Mouse (Mus musculus) cerebellum, adult 8-10 months (tissue): Measurements from ENCODE around the gene Serpina1a.
"Not testable (repeated sequence)": the region's sequence is repeated elsewhere in the genome, so short reads cannot be mapped to it uniquely, and the experiment has no call there.

Source experiments
- DNase-seq: peaks from one replicate; pipeline ENCODE4 v3.0.0; 2022

Gene Serpina1a

DNA sequence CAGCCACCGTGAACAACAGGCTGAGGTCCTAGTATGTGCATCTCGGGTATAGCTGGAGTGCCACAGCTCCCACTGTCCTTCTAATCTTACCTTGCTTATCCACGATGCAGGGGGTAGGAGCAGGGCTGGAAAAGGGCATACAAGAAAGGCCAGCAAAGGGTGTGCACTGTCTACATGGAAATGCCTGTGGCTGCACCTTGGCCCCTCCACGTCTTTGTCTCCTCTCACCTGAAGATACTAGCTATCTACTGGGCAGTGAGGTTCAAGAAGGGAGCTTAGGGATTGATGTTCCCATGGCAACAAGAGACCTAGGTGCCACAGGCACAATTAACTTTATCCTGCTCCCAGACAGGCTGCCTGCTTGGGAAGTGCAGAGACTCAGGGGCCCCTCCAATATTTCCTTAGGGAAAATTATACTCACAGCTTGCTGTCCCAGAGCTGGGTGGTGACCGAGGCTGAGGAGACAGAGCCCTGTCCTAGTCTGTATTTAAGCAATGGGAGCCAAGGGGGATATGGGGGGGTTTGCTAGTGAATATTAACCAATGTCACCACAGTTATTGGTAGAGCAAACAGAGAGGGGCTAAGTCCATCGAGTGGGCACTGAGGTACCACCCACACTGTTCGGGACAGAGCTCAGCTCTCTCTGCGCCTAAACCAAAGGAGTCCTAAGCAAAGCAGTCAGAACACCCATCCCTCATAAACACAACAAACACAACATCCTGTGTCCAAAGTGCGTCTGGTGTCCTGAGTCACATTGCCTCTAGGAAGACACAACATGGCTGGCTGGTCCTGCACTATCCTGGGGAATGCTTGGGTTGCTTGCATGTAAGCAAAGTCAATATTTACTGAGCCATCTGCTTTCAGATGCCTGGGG, at the start of gene Serpina1a:
Gene Serpina1a (minus strand): TSS at position 462 of the 874 bp plus-strand sequence.
- not testable (repeated sequence) for DNase-seq

DNA sequence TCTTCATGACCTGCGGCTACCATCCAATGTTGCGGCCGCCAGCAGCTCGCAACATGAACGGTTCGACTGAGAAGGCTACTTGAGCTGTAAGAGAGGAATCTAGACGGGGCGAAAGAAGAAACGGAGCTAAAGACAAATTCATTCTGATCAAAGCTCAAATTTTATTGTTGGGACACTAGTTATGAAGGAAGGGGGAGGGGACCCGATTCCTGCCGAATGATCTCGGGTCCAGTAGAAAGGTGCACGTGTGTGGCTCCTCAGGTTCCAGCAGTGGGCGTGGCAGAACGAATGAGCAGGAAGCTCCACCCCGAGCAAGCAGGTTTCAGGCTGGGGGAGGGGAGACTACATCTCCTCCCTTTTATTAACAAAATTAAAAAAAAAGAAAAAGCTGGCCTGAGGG, 45.8 kb upstream of the Serpina1a start:
- not testable (repeated sequence) for DNase-seq

DNA sequence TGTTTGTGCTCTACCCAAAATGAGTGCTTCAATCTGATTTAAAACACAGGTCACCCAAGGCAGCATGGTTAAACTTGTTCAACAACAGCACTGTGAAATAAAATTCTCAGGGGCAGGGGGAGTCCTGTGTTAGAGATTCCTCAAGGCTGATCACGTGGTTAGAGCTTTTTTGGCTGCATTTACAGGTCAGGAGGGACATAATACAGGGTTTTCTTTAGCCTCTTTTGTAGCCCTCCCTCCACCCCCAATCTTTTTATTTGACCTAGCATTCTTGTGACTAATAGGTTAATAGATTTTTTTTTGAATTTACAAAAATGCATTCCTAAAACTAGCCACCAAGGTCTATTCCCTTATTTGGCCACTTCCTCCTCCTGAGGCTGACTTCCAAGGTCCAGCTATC, 44.4 kb upstream of the Serpina1a start:
- not testable (repeated sequence) for DNase-seq

DNA sequence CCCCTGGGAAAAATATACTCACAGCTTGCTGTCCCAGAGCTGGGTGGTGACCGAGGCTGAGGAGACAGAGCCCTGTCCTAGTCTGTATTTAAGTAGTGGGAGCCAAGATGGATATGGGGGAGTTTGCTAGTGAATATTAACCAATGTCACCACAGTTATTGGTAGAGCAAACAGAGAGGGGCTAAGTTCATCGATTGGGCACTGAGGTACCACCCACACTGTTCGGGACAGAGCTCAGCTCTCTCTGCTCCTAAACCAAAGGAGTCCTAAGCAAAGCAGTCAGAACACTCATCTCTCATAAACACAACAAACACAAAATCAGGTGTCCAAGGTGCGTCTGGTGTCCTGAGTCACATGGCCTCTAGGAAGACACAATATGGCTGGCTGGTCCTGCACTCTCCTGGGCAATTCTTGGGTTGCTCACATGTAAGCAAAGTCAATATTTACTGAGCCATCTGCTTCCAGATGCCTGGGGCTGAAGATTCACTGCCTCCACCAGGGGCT, 41.5 kb upstream of the Serpina1a start, which contains the start of gene Serpina1c:
Gene Serpina1c (minus strand): TSS at position 51 of the 504 bp plus-strand sequence.
- not testable (repeated sequence) for DNase-seq

DNA sequence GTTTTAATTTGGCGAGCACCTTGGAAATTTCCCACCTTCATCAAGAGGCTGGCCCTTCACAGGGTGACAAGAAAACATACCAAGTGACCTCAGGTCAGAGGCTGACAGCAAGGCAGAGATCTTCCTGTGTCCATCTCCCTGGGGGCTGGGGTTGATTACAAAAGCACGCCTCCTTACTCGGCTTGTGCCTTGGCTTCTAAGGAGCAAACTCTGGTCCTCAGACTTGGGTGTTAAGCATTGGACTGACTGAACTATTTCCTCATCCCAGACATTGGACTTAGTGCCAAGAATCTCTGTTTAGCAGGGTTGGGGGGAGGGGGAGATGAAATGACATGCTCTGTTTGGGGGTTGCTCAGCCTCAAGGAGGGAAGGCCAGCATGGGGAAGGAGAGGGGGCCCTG, 38.6 kb upstream of the Serpina1a start:
- not testable (repeated sequence) for DNase-seq

DNA sequence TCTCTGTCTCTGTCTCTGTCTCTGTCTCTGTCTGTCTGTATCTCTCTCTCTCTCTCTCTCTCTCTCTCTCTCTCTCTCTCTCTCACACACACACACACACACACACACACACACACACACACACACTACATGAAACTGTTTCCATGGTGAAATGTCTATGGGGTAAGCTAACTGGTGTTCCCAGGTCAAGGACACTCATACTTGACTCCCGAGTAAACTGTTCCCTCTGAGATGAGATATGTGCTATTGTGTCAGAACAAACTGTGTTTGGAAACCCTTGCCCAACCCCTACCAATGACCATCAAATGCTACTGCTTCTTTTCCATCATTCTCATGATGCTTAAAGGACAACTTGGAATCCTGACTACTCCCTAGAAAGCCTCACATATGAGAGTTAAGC, 3.5 kb upstream of the Serpina1a start:
- DNase-seq, result not testable (repeated sequence)

DNA sequence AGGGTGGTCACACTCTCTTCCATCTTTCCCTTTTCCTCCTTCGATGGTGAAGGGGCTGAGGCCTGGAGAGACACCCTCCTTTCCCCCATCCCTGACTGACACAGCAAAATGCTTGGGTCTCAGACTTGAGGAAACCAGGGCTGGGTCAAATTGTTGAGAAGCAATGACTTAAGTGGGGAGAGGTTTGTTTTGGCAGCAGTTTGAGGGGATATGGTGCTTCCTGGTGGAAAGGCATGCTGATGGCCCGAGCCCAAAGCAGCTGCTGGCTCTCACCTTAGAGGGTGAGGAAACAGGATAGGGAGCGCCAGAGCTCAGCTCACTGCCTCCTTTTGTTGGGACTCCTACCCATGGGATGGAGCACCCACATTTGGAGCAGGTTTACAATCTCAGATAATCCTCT, 2.4 kb downstream of the Serpina1a start:
- no peak for DNase-seq

DNA sequence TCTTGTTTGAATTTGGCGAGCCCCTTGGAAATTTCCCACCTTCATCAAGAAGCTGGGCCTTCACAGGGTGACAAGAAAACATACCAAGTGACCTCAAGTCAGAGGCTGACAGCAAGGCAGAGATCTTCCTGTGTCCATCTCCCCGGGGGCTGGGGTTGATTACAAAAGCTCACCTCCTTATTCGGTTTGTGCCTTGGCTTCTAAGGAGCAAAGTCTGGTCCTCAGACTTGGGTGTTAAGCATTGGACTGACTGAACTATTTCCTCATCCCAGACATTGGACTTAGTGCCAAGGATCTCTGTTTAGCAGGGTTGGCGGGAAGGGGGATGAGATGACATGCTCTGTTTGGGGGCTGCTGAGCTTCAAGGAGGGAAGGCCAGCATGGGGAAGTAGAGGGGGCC, 2.8 kb downstream of the Serpina1a start:
- not testable (repeated sequence) for DNase-seq

DNA sequence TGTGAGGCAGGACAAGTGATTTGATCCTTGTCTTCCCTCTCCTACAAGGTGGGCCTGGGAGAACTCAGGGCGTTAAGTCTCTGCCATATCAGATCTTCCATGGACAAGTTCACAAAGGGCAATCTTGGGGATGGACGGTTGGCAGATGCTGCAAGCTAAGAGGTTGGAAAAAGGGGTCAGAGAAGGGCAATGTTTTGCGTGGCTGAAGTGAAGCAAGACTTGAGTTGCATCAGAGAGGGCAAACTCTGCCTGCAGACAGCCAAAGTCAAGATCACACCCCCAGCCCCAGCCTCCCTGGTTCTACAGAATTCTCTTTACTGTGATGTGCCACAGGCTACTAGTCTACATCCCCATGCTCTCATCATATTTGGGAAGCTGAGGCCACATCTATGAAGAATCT, 3.8 kb downstream of the Serpina1a start:
- not testable (repeated sequence) for DNase-seq

DNA sequence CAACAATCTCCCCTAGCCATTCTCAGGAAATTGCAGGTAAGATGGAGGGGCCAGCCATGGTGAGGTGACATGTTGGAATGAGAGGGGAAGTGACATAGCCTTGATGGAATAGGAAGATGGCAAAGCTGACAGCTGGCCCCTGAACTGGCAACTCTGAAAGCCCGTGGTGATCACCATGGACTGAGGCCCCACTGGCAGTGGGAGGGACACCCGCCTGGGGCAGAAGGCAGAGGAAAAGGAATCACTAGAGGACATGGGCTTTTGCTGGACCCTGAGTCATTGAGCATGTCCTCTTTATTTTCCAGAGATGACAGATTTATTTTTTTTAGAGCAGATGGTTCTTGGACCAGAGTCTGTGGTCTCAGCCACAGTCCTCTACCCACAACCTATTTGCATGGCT, 10.3 kb downstream of the Serpina1a start:
- DNase-seq, result not testable (repeated sequence)

DNA sequence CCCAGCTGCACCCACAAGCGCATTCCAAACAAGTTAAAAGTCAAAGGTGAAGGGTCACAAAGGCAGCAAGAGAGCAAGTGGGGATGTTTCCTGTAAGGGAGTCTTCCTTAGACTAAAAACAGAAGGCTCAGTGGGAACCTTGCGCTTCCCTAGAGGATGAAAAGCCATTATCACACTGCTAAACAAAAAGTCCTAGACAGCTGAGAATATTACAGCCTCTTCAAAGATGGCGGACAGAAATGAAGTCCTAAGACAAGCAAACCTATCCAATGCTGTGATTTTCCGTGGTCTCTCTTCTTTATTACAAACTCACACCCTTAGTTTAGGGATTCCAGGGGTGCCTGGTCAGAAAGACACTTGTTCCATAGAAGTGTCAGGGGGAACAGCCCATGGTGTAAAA, 33.1 kb downstream of the Serpina1a start, which contains the start of gene Serpina1b:
Gene Serpina1b (minus strand): TSS at position 101 of the 400 bp plus-strand sequence.
- DNase-seq, result not testable (repeated sequence)

DNA sequence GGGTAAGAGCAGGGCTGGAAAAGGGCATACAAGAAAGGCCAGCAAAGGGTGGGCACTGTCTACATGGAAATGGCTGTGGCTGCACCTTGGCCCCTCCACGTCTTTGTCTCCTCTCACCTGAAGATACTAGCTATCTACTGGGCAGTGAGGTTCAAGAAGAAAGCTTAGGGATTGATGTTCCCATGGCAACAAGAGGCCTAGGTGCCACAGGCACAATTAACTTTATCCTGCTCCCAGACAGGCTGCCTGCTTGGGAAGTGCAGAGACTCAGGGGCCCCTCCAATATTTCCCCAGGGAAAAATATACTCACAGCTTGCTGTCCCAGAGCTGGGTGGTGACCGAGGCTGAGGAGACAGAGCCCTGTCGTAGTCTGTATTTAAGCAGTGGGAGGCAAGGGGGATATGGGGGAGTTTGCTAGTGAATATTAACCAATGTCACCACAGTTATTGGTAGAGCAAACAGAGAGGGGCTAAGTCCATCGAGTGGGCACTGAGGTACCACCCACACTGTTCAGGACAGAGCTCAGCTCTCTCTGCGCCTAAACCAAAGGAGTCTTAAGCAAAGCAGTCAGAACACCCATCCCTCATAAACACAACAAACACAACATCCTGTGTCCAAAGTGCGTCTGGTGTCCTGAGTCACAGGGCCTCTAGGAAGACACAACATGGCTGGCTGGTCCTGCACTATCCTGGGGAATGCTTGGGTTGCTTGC, 35.5 kb downstream of the Serpina1a start:
- DNase-seq, result not testable (repeated sequence)

DNA sequence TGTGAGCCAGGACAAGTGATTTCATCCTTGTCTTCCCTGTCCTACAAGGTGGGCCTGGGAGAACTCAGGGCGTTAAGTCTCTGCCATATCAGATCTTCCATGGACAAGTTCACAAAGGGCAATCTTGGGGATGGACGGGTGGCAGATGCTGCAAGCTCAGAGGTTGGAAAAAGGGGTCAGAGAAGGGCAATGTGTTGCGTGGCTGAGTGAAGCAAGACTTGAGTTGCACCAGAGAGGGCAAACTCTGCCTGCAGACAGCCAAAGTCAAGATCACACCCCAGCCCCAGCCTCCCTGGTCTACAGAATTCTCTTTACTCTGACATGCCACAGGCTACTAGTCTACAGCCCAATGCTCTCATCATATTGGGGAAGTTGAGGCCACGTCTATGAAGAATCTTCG, 39.5 kb downstream of the Serpina1a start:
- not testable (repeated sequence) for DNase-seq
